Mouse (Mus musculus): ENCODE measurements around the gene Fam160a1.

DNA sequence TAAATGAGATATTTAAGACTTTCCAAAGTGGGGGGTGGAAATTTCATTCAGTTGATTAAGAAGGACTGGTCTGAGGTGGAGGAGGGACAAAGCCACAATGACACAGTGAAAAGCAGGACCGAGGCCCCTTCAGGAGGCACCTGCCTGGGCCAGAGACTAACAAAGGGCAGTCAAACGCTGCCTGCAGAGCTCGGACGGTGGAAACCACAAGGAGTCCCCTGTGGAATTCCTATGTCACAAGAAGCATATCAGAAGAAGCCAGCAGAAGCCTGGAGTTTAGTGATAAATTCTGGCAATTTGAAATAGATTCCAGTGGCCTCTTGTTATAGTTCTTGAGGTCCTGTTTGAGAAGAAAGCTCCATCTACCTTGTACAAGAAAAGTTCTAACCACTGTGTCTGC is 40.0 kb upstream of the Fam160a1 start:
- TF ChIP-seq CTCF (IDR thresholded peaks at IDR 0.05; ENCODE audit: control insufficient read depth, insufficient read depth, insufficient replicate concordance, low read depth, low read length) (no peak), POLR2A (IDR thresholded peaks at IDR 0.05; ENCODE audit: control insufficient read depth, low read depth, low read length) (no peak)
